Mouse (Mus musculus) retina, postnatal 7 days (tissue): Measurements from ENCODE around the gene Tat.
"Not testable (repeated sequence)": the region's sequence is repeated elsewhere in the genome, so short reads cannot be mapped to it uniquely, and the experiment has no call there.

Experiments used
- DNase-seq: peaks from one replicate; pipeline ENCODE4 v3.0.0-alpha.2; 2012; ENCODE audit warnings: low read depth, low spot score

The Tat gene

DNA sequence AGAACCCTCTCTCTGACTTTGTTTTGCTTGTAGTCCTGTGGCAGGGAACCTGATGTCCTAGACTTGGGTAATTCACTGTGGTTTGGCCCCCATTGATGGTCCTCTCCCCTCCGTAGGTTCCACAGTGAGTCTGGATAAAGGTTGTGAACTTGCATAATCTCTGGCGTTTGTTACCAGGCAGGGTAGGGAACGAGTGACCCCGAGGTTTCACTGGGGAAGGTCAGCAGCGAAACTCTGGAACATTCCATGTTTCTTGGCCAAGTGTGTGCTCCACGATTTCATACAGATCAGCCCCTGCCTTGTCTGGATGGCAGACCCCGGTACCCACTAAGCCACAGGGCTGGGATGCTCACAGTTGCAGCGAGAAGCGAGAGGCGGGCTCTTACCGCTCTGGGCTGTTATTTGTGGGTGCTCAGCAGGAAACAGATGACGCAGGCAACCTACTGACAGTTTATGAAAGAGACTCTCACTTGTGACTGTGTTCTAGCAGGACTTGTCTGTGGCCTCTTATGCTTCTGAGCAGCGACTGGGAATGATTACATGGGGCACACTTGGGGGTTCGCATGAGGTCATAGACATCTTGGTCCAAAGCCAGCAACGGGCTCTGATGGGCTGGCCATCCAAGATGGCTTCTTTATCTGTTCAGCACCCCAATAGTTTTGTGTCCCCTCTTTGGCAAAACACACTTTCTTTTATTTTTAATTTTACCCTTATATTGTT lies 7.7 kb upstream of the Tat start:
- DNase-seq, result no peak

DNA sequence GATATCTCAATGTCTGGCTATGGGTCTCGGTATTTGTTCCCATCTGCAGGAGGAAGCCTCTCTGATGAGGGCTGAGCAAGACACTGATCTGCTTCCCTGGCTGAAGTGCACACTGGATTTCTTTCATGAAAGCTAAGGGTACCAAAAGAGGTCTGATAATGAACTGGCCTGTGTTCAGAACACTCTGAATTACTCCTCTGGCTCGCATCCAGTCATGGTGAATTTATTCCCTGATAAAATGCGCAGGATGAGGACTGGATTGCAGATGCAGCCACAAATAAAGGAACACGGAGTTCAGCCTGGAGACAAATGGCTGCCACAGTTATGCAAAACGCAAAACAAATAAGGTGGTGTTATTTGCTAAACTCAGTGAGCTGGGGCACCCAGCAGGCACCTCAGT lies 6.3 kb upstream of the Tat start:
- DNase-seq, result no peak

GRCm38 (mm10) chr8:109986384-109986783 lies 3.9 kb upstream of the Tat start:
- DNase-seq, result no peak

- DNase-seq, result no peak
Measured at GRCm38 (mm10) chr8:109987776-109988175, 2.5 kb upstream of the Tat start.

GRCm38 (mm10) chr8:109989151-109989550 lies 1.1 kb upstream of the Tat start:
- DNase-seq, result no peak

GRCm38 (mm10) chr8:109992166-109992565 lies 1.9 kb downstream of the Tat start:
- DNase-seq, result no peak

GRCm38 (mm10) chr8:109992951-109993350 lies 2.7 kb downstream of the Tat start:
- no peak for DNase-seq

GRCm38 (mm10) chr8:109997381-109997780 lies 7.1 kb downstream of the Tat start:
- no peak for DNase-seq

- no peak for DNase-seq
Measured at GRCm38 (mm10) chr8:109998066-109998465, 7.8 kb downstream of the Tat start.

GRCm38 (mm10) chr8:109999974-110000373 lies 9.7 kb downstream of the Tat start:
- DNase-seq, result no peak

DNA sequence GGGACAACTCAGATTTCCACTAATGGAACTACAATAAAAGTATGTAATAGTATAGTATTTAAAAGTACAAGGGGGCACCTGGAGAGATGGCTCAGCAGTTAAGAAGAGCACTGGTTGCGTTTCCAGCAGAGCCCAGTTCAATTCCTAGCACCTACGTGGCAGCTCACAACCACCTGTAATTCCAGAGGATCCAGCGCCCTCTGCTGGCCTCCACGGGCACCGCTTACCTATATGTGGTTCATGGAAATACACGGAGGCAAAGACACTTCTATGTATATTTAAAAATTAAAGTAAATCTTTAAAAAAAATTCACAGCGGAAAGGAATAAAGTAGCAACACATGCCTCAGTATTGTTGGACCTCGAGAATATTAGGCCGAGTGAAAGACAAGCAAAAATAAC lies 12.7 kb downstream of the Tat start:
- DNase-seq, result no peak

DNA sequence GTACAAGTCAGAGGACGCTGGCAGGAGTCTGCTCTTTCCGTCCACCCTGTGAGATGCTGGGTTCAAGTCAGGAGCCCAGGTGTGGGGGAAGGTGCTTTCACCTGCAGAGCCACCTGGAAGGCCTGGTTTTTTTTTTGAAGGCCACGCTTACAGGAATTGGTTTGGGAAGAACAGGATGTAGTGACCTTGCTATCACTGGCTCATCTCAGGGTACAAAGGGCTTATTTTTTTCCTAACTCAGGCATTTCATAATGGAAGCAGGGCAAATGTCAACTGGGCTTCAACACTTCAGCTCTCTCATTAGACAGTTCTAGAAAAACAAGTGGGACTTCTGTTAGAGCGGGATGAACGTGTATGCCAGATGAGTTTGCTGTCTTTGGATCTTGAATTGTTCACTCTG lies 14.1 kb downstream of the Tat start:
- no peak for DNase-seq

DNA sequence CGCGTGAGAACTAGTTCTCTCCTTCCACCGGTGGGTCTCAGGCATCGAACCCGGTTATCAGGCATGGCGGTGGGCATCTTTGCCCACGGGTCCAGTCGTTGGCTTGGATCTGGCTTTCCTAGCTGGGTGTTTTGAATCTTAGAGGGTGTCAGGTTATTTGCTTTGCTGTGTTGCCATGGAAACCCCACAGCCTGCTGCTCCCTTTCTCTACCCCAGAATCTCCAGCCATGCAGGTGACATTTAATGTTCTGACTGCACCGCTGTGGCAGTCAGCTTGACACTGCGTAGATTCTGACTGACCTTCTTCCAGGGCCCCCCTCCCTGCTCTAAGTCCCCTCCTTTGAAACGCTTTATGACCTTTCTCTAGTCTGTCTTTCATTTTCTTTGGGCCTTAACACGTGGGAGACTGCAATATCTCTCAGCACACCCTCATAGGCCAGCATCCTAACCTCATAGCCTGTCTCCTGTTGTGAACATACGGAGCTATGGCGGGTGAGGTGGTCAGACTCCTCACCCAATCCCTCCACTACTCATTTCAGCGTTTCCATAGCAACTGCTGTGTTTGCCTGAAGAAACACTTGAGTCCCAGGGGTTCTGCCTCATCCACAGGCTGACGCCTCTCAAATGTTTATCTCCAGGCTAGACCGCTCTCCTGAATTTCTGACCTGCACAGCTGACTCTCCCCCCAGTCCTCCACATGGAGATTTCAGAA lies 16.2 kb downstream of the Tat start:
- DNase-seq, result no peak

DNA sequence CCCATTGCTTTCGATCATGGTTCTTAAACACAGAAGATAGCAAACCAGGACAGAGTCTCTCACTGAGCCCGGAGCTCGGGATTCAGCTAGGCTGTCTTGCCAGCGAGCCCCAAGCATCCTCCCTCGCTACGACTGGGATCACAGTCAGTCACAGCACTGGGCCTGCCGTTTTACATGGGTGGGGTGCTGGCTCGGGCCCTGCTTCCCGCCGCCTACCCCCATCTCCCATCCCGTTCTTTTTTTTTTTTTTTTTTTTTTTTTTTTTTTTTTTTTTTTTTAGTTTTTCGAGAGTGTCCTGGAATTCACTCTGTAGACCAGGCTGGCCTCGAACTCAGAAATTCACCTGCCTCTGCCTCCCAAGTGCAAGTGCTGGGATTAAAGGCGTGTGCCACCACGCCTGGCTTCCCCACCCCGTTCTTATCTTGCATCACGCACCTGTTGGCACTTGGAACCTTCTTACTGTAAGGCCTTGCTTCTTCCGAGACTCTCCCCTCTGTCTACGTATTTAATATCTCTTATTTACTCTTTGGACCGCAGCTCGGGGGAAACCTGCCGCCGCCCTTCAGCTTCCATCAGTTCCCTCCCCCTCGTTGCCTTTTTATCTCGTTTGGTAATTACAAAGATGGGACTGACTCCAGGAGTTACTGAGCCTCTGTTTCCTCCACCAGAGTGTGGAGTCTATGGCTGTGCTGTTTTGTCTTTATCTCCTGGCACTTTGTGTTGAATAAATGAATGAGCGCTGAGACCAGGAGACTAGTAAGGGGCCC lies 18.2 kb downstream of the Tat start:
- DNase-seq, result no peak

DNA sequence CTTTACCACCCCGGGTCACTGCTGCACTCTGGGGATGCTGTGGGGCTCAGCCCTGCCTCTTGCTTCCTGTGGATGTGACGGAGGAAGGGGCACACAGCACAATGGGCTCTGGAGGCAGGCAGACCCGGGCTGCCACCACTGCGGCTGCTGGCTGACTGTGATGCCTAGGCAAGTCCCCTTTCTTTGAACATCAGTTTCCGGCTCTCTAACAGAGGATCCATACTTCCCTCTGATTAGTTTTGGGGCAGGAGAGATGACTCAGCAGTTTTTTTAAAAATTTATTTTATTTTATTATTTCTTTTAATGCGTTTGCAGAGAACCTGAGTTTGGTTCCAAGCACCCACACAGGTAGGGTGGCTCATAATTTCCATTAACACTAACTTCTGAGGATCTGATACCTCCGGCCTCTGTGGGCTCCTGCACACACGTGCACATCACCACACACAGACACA lies 18.8 kb downstream of the Tat start:
- DNase-seq, result no peak

DNA sequence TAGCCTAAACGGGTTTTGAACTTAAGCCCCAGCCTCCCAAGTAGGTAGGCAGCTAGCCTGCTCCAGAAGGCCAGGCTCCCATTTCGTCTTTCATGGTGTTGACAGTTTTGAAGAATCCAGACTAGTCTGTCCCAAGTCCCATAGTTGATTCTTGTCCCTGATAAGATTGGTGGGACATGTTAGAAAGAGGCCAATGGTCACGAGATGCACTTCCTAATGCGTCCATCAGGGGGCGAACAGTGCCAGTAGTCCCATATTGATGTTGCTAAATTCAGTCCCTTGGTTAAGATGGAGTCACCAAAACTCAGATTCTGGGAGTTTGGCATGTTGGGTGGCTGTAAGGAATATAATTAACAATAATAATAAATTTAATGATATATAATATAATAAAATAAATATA lies 20.6 kb downstream of the Tat start:
- peak; percentile 24 for DNase-seq

DNA sequence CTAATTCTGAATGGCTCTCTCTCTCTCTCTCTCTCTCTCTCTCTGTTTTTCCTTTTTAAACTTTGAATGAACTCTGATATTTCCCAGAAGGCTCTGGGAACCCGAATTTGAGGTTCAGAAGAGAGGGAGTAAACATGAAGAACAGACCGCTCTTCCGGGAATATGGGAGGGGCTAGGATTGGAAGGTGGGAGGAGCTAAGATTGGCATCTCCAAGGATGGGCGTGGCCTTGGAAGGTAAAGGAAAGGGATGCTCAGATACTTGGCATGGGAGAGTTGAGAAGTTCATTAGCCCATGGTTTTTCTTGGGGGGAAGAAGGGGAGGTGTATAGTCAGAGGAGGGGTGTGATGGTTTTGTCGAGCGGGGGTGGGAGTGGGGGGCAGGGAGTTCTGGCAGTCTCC lies 31.8 kb downstream of the Tat start:
- DNase-seq, result no peak

DNA sequence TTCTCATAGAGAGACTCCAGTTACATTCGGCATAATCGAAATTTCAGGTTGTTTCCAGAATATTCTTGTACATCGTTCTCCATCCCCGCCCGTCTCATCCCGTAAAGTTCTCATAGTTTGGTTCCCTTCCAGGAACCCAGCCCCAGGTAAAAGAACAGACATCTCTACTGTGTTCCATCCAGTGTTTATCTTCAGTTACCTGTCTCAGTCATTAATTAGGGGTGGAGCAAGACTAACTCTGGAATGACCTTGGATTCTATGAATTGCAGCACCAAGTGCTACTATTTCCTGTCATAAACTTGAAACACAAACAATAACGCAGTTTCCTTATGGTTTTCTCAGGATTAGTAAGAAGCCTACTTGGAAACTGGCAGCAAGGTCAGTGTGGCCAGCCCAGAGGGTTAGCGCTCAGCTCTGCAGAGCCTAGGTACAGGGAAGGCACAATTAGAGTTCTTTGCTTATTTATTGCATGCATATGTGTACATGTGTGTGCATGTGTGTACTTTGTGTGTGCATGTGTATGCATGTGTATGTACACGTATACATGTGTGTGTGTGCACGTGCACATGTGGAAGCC lies 32.6 kb downstream of the Tat start:
- DNase-seq, result no peak

DNA sequence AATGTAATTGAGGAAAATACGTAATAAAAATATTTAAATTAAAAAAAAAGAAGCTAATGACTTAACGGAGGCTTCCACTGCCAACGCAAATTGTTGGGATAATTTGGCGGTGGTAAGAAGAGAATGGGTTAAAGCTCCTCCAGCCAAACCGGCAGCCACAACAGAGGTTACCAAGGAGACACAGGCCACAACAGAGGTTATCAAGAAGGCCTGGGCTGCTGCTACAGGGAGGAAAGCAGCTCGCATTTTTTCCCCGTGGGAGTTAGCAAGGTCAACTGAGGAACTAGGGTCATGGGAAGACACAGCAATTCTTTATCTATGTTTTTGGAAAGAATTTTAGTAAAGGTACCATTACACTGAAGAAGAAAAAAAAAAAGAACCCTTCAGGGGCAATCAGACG lies 43.5 kb downstream of the Tat start:
- not testable (repeated sequence) for DNase-seq

DNA sequence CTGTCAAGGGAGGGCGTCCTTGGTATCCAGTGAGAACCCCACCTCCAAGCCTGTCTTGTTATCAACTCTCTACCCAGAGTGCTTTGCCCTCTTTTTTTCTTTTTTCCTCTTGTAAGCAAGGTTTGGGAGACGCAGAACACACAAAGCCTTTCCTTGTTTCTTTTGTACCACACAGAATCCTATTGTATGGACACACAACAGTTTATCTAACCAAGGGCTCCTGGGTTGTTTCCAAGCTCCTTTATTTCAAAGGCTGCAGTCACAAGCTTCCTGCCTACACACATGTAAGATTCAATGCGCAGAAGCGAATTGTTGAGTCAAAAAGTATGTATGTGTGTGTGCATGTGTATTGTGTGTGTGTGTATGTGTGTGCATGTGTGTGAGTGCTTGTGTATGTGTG lies 44.1 kb downstream of the Tat start:
- no peak for DNase-seq

- no peak for DNase-seq
Measured at GRCm38 (mm10) chr8:110036156-110036555, 45.9 kb downstream of the Tat start.

- no peak for DNase-seq
Measured at GRCm38 (mm10) chr8:110039216-110039615, 49.0 kb downstream of the Tat start.
